8 mouse cellular contexts compared by ENCODE assay signal in genomic region chr13:99353490-99353851, GRCm38 (mm10). TPM values are rescaled to one million over a fixed set of nuclear protein-coding genes. Genes with fewer than 3 reads are reported as not detected.
DNase-seq lines count a peak whose midpoint lies in the region; ATAC-seq and TF ChIP-seq lines count a peak whose summit lies in the region.

No protein-coding gene starts in this region.

- H3K36me3 ChIP-seq in liver, adult 2 months (ENCODE audit: control insufficient read depth, insufficient read depth, low read length) = no peaks in the 10 kb centered on the region
- H3K36me3 ChIP-seq in embryonic facial prominence, embryonic 15.5 days = peaks cover 10% of the 10 kb centered on the region
- H3K36me3 ChIP-seq in limb, embryonic 10.5 days = peaks cover 59% of the 10 kb centered on the region
- H3K36me3 ChIP-seq in neural tube, embryonic 13.5 days = peaks cover 21% of the 10 kb centered on the region

- H3K4me2 ChIP-seq in embryonic facial prominence, embryonic 15.5 days (replicated peaks) = peak overlapping the region; percentile 63
- peak overlapping the region; percentile 59 for H3K4me2 ChIP-seq in neural tube, embryonic 13.5 days

- no peak for TF ChIP-seq POLR2A in liver, adult 2 months (IDR thresholded peaks at IDR 0.05; ENCODE audit: extremely low read depth, insufficient read depth, low read length)

- no peaks in the 10 kb centered on the region for H3K27me3 ChIP-seq in liver, adult 2 months (ENCODE audit: control insufficient read depth, insufficient read depth, low read length)
- H3K27me3 ChIP-seq in embryonic facial prominence, embryonic 15.5 days = no peaks in the 10 kb centered on the region
- H3K27me3 ChIP-seq in limb, embryonic 10.5 days (ENCODE audit: low read depth, poor library complexity, severe bottlenecking) = no peaks in the 10 kb centered on the region
- no peaks in the 10 kb centered on the region for H3K27me3 ChIP-seq in neural tube, embryonic 13.5 days

- peak overlapping the region; percentile 84 for H3K27ac ChIP-seq in liver, adult 2 months (replicated peaks; ENCODE audit: insufficient read depth, low read depth, low read length)
- H3K27ac ChIP-seq in embryonic facial prominence, embryonic 15.5 days (replicated peaks) = peak overlapping the region; percentile 83
- peak overlapping the region; percentile 86 for H3K27ac ChIP-seq in limb, embryonic 10.5 days
- H3K27ac ChIP-seq in neural tube, embryonic 13.5 days (replicated peaks) = peak overlapping the region; percentile 75

- H3K9ac ChIP-seq in liver, adult 2 months (ENCODE audit: low read depth, low read length) = peak overlapping the region; percentile 57
- H3K9ac ChIP-seq in embryonic facial prominence, embryonic 15.5 days = peak overlapping the region; percentile 42
- peak overlapping the region; percentile 64 for H3K9ac ChIP-seq in neural tube, embryonic 13.5 days

- peak overlapping the region; percentile 44 for H3K4me3 ChIP-seq in liver, adult 2 months (ENCODE audit: insufficient read depth, low read depth, low read length)
- H3K4me3 ChIP-seq in embryonic facial prominence, embryonic 15.5 days (replicated peaks) = peak overlapping the region; percentile 51
- H3K4me3 ChIP-seq in limb, embryonic 10.5 days = peak overlapping the region; percentile 52
- peak overlapping the region; percentile 44 for H3K4me3 ChIP-seq in neural tube, embryonic 13.5 days

- ATAC-seq in embryonic facial prominence, embryonic 15.5 days (ENCODE audit: insufficient number of reproducible peaks, low FRiP score, low TSS enrichment, low read depth) = no peak
- peak; percentile 72; the same call in 1 of the 2 replicates for ATAC-seq in neural tube, embryonic 13.5 days (ENCODE audit: low read depth)

- TF ChIP-seq CTCF in liver, adult 2 months (IDR thresholded peaks at IDR 0.05; ENCODE audit: low read depth, low read length) = no peak

- 7% methylated on average over 7 of the region's 7 CpGs for WGBS in liver, adult 2 months
- 9% methylated on average over 7 of the region's 7 CpGs for WGBS in embryonic facial prominence, embryonic 15.5 days
- WGBS in limb, embryonic 10.5 days = 27% methylated on average over 7 of the region's 7 CpGs
- WGBS in neural tube, embryonic 13.5 days = 14% methylated on average over 7 of the region's 7 CpGs

- peaks cover 2% of the 10 kb centered on the region; the same call in 1 of the 2 replicates for H3K4me1 ChIP-seq in liver, adult 2 months (ENCODE audit: control insufficient read depth, insufficient read depth, low read length)
- H3K4me1 ChIP-seq in embryonic facial prominence, embryonic 15.5 days = no peaks in the 10 kb centered on the region
- peaks cover 17% of the 10 kb centered on the region for H3K4me1 ChIP-seq in limb, embryonic 10.5 days
- H3K4me1 ChIP-seq in neural tube, embryonic 13.5 days (replicated peaks) = peaks cover 10% of the 10 kb centered on the region

- no peaks in the 10 kb centered on the region; the same call in 1 of the 2 replicates for H3K79me2 ChIP-seq in liver, adult 2 months (ENCODE audit: control insufficient read depth, insufficient read depth, low read length)

- no peak for DNase-seq in liver, adult 2 months (ENCODE audit: extremely low read depth, low read depth, low spot score)
- no peak for DNase-seq in liver
- DNase-seq in limb, embryonic 10.5 days (ENCODE audit: low spot score) = no peak
- DNase-seq in gastrocnemius, postnatal 10 days = no peak
- DNase-seq in testis, postnatal 10 days (ENCODE audit: low spot score) = no peak
- DNase-seq in cerebellum, postnatal 25 days = no peak

- no peaks in the 10 kb centered on the region for H3K9me3 ChIP-seq in embryonic facial prominence, embryonic 15.5 days (replicated peaks)
- no peaks in the 10 kb centered on the region for H3K9me3 ChIP-seq in limb, embryonic 10.5 days (replicated peaks)
- no peaks in the 10 kb centered on the region for H3K9me3 ChIP-seq in neural tube, embryonic 13.5 days

RNA-seq across cellular contexts. Expression of gene Mrps27, which starts 8.9 kb away (rescaled TPM):
- total RNA-seq in liver, adult 2 months (2014; rRNA removed) = 19.3 and 19.8 TPM in 2 replicates
- polyA plus RNA-seq in liver, adult 2 months (2012; rRNA removed) = 15.9 and 24.1 TPM in 2 replicates
- 51.2 and 52.2 TPM in 2 replicates for polyA plus RNA-seq in embryonic facial prominence, embryonic 15.5 days (2015; fragmentation: Nextera tagmentation; extraction: Ambion mirVana)
- polyA plus RNA-seq in limb, embryonic 10.5 days (2016; fragmentation: Nextera tagmentation; extraction: Ambion mirVana) = 85.4 and 97.4 TPM in 2 replicates
- polyA plus RNA-seq in neural tube, embryonic 13.5 days (2015; fragmentation: Nextera tagmentation; extraction: Ambion mirVana) = 40.7 and 40.9 TPM in 2 replicates
- total RNA-seq in gastrocnemius, postnatal 10 days (2021) = 10 to 100 TPM; 27.5 to 28.4 TPM

RNA-seq across cellular contexts. Expression of gene Ptcd2, which starts 9.0 kb away (rescaled TPM):
- 30.3 and 35.6 TPM in 2 replicates for total RNA-seq in liver, adult 2 months (2014; rRNA removed)
- polyA plus RNA-seq in liver, adult 2 months (2012; rRNA removed) = 16.4 and 17.4 TPM in 2 replicates
- 38.5 and 41.4 TPM in 2 replicates for polyA plus RNA-seq in embryonic facial prominence, embryonic 15.5 days (2015; fragmentation: Nextera tagmentation; extraction: Ambion mirVana)
- polyA plus RNA-seq in limb, embryonic 10.5 days (2016; fragmentation: Nextera tagmentation; extraction: Ambion mirVana) = 57.3 and 59.1 TPM in 2 replicates
- 52.8 and 53.6 TPM in 2 replicates for polyA plus RNA-seq in neural tube, embryonic 13.5 days (2015; fragmentation: Nextera tagmentation; extraction: Ambion mirVana)
- 10 to 100 TPM; 23.4 to 24.1 TPM for total RNA-seq in gastrocnemius, postnatal 10 days (2021)
